ENCODE assay signal across 14 mouse cellular contexts in genomic region chr7:90216511-90216910, GRCm38 (mm10). TPM values are rescaled to one million over a fixed set of nuclear protein-coding genes. Genes with fewer than 3 reads are reported as not detected.
A peak's percentile ranks its signal among the peaks of the same experiment; 100 is the strongest.
DNase-seq lines count a peak whose midpoint lies in the region; ATAC-seq and TF ChIP-seq lines count a peak whose summit lies in the region.
"Had no signal": no experiment of that assay in that cellular context is flagged by ENCODE, and none has a peak within 500 bp of the region (broad histone marks: within the 10 kb centered on the region; RNA-seq: fewer than 3 reads in every experiment).

No protein-coding gene starts in this region.

- no peaks in the 10 kb centered on the region for H3K36me3 ChIP-seq in hindbrain, postnatal 0 days (ENCODE audit: insufficient read depth, low read length)

- no peak overlapping the region for H3K4me3 ChIP-seq in hindbrain, postnatal 0 days (ENCODE audit: low read length)

- ATAC-seq in frontal cortex, adult (ENCODE audit: low TSS enrichment): peak; percentile 71
- ATAC-seq in hindbrain, postnatal 0 days: peak; percentile 70

- no peak overlapping the region for H3K4me2 ChIP-seq in hindbrain, postnatal 0 days (ENCODE audit: low read depth, low read length)

- H3K27me3 ChIP-seq in hindbrain, postnatal 0 days (ENCODE audit: insufficient read depth, low read length): no peaks in the 10 kb centered on the region

- H3K27ac ChIP-seq in hindbrain, postnatal 0 days: peak overlapping the region; percentile 38; the same call in 1 of the 2 replicates

- WGBS in hindbrain, postnatal 0 days: 52% methylated on average over 8 of the region's 8 CpGs

- H3K9ac ChIP-seq in hindbrain, postnatal 0 days (replicated peaks; ENCODE audit: low read length): no peak overlapping the region

- no peaks in the 10 kb centered on the region for H3K9me3 ChIP-seq in hindbrain, postnatal 0 days (ENCODE audit: low read length)

- no peaks in the 10 kb centered on the region for H3K4me1 ChIP-seq in hindbrain, postnatal 0 days (ENCODE audit: insufficient read depth, low read length)

- TF ChIP-seq CTCF in hindbrain, postnatal 0 days (IDR thresholded peaks at IDR 0.05; ENCODE audit: low read depth): no peak

- no peak for DNase-seq in frontal cortex, postnatal 25 days (ENCODE audit: low spot score in 2 of 2)
- DNase-seq in right cerebral cortex, adult 18-20 months: peak; percentile 33
- no peak for DNase-seq in right cerebral cortex, postnatal 4 days
- DNase-seq in hindbrain, postnatal 0 days (ENCODE audit: low spot score): peak; percentile 28
- peak; percentile 68 for DNase-seq in retina, postnatal 1 day
- DNase-seq in lung, postnatal 14 days: no peak
- DNase-seq in kidney, adult 8-10 months: no peak
- DNase-seq: heart, adult 18-20 months; heart, postnatal 4 days had no signal

RNA-seq across cellular contexts. Expression of gene Ccdc83, which starts 49.1 kb away (rescaled TPM):
- not detected in 2 replicates for total RNA-seq in hindbrain, postnatal 0 days (2014; rRNA removed)
- polyA plus RNA-seq in hindbrain, postnatal 0 days (2015; fragmentation: Nextera tagmentation; extraction: Ambion mirVana): not detected in 2 replicates
- total RNA-seq: heart, adult 18-20 months; heart, postnatal 4 days; layer of hippocampus, adult 18-20 months had no signal
- polyA plus RNA-seq: C2C12; lung, embryonic 16.5 days; stomach, embryonic 16.5 days had no signal

Comparison
In these comparisons a context has a peak if more than half of its experiments do, and no peak if none do; other contexts are left out.
1. DNase-seq: peak in right cerebral cortex, adult 18-20 months (single experiment), hindbrain, postnatal 0 days (single experiment) and retina, postnatal 1 day (single experiment); none in frontal cortex, postnatal 25 days (0 of 2), right cerebral cortex, postnatal 4 days (single experiment), lung, postnatal 14 days (single experiment) and kidney, adult 8-10 months (0 of 2).